Mouse (Mus musculus) fibroblast of lung, adult 2 months (primary cell): ENCODE measurements around the gene Mgat3.

Source experiments
- DNase-seq: peaks from one replicate; pipeline ENCODE4 v3.0.0-alpha.2; 2011; ENCODE audit warnings: low read depth

Mgat3 gene

DNA sequence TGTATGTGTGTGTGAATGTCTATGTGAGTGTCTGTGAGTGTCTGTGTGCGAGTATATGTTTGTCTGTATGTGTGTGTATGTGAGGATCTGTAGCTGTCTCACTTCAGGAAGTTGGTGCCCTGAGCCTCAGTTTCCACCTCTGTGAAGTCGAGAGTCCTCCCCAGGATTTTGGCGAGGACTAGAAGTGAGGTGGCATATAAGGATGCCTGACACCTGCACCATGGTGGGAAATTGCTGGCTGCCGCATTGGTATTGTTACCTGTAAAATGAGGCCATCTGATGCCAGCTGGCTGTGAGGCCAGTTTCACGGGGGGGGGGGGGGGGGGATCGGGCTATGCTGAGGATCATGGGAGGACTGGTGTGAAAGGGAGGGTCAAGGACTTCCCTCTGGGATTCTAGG lies 2.2 kb downstream of the Mgat3 start:
- DNase-seq, result no peak

DNA sequence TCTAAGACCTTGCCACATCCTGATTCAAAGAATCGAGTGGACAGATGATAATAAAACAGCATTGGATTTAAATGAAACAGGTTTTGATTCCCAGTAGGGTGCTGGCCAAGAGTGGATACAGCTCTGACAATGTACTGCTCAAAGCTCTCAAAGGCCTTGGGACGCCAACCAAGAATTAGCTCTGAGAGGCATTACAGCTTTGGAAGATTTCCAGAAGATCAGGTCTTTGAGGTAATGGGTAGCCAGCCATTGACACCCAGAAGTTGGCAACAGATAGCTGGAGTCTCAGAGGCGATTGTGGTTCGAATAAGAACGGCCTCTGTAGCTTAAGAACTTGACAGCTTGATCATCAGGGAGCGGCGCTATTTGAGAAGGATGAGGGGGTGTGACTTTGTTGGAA lies 8.0 kb downstream of the Mgat3 start:
- DNase-seq, result no peak

DNA sequence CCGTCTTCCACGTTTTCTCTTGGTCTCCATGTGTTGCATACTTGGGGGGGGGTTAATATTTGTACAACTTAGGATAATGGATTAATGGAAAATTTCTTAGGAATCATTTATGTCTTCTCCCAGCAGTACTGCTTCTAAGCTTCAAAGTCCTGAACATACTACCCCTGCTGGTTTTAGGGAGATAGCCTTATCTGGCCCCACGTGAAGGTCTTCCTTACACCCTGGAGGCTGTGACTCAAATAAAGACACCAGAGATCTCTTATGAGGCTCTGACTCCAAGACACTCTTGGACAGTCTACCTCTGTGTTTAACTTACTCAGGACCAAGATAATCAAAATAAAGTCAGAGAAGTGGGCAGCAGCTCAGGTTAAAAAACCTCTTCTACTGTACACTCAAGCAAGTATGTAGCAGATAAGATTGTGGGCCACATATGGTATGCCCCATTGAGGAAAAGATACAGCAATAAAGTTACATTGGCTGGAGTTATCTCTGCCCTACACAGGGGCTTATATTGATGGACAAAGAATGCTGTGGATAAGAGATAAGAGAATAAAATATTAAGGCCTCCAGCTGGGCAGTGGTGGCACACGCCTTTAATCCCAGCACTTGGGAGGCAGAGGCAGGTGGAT lies 8.7 kb downstream of the Mgat3 start:
- DNase-seq, result no peak

DNA sequence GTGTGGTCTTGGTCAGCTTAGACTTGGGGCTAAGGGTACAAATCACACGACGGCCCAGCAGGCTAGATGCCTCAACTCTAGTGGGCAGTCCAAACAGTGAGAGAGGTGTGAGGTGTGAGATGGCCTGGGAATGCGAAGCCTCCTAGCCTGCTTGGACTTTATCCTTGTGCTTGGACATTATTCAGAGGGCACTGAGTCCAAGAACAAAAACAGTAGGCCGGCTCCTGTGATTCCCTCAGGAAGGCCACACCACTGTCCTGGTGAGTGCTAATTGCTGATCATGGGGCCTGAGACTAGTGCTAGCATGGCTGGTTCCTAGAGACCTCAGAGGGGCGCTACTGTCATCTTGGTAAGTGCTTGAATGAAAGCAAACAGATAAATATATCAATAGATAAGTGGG lies 15.4 kb downstream of the Mgat3 start:
- no peak for DNase-seq

DNA sequence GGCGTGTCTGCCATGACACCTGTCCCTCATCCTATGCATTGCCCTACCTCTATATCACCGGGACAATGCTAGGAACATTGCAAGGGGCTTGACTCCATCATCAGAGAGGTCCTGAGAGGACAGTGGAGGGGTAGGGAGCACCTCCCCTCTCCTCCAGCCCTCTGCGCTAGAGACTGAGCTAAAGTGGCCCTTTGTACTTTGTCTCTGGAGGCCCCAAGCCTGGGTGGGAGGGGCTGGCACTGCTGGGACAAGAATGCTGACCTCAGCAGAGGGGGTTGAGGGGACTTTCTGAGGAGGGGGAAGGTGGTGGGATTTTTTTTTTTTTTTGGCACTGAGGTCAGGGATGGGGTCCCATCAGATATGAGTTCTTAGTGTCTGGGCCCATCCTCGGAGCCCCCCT lies 16.6 kb downstream of the Mgat3 start:
- DNase-seq, result no peak

DNA sequence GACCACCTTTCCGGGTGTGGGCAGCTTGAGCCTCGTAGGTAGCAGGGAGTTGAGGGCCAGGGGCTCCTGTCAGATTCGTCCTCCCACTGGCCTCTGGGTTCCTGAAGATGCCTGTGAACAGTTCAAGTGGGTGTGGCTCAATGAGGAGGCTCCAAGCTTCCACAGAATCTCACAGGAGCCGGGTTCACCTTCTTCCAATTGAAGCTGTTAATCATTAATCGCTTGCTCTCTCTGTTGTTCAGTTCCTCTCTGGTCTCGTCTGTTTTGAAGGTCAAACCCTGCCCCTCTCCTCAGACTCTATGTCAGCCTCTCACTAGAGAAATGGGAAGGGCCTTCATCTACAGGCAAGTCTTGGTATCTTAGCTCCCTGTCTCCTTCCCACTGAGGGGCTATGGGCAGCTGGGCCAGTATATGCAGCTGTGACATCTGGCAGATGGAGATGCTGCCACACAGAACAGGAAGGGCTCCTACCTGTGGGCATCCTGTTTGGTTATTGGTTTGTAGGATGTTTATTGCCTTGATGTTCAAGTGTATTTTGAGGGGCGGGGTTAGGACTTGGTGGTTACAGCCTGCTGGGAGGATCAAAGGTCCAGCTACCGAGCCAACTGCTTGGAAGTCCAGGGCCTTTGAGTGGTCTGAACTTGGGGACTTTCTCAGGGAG lies 18.2 kb downstream of the Mgat3 start:
- no peak for DNase-seq

DNA sequence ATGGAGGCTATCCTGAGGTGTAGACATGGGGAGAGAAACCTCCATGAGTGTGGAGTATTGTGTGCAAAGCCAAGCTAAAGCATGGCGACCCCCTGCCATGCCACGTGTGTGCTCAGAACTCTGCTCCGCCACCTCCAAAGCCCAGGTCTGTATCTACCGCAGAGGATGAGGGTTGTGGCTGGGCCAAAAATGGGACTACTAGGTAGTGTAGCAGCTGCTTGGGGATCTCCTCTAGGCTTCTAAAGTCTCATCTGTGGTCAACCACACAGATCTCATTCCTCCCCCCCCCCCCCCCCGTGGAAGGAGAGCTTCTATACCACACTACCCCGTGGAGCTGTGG lies 18.7 kb downstream of the Mgat3 start:
- DNase-seq, result no peak

DNA sequence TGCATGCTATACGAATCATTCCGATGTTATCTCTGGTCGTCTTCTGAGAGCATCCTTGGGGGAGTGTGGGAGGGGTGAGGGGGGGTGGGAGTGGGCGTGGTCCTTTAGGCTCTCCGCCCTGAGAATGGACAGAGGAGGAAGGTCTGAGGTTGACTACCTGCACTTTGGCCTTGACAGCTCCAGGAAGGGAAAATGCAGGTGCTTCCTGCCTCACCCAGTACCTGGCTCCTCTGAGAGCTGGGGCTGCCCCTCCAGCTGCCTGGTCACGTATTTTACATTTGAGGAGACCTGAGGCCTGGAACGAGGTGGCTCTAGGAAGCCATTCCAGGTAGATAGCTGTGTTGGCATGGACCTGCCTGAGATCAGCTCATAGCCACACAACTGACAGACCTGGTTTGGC lies 19.3 kb downstream of the Mgat3 start:
- no peak for DNase-seq

DNA sequence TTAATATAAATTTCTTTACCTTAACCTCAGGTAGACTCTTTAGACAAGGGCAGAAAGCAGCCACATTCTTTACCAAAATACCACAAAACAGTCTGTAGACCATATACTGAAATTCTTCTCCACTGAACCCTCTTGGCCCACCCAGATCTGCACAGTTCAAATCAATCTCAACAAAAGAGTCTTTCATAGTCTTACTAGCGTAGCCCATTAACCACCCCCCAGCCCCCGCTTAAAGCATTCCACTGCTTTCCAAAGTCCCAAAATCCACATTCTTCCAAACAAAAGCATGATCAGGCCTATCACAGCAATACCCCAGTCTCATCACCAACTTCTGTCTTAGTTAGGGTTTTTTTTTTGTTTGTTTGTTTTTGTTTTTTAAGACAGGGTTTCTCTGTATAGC lies 26.0 kb downstream of the Mgat3 start:
- no peak for DNase-seq

DNA sequence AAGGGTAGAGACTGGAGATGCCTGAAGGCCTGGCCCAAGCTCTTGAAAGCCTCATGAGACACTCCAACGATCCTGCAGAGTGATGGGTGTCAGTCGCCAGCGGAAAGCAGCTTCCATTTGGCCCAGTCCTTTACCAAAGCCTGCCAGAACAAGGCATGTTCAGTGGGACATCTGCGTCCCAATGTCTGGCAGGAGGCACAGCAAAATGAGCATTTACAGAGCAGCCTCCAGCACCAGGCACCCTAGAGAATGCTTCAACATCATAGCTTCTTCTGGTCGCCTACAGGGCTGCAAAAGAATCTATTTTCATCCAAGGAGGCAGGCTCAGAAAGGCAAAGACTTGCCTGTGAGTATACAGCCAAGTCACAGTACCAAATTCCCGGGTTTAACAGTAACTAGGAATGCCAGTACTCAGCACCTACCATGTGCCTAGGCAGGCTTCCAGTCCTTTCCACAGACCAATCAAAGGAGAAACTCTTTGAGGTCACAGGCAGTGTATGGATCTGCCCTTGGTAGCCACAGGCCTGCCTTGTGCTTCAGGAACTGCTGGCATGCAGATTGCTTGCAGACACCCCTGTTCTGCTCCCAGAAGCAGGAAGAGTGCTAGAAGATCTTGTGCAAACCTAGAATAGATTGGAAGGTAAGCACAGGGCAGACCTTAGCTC lies 28.7 kb downstream of the Mgat3 start:
- peak; percentile 15 for DNase-seq

DNA sequence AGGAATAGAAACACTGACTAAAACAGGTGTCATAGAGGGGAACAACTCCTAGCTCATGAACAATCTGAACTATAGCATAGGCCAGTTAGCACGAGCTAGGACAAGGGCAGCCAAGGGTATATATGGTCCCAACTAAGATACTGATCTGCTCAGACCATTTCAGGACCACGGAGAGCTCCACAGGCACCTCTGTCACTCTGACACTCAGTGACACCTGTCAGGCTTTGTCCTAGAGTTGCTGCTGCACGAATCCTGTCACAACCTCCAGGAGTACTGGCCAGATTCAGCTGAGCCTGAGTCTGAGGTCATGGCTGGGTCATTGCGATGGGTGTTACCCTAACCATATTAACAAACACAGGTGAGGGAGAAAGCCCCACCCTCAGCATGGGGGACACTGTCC lies 29.9 kb downstream of the Mgat3 start:
- no peak for DNase-seq

DNA sequence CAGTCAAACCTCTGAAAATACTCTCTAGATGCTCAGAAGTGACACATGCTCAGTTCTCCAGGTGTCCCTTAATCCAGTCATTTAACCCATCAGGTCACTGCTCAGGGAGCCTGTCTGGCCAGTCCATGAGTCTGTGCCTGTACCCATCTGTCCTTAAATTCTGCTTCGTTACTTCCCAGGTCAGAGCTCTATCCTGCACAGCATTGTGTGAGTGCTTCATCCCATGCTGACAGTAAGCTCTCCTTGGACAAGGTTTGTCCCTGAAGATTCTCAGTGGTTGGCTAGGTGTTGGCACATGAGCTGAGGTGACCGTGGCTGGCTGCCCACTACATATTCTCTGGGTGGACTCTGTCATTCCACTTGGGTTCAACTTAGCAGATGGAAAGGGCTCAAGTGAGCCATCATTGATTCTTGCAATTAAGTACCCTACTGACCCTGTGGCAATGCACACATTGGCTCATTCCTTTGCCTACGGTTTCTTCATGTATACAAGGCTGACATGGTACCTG lies 32.6 kb downstream of the Mgat3 start:
- DNase-seq, result no peak

DNA sequence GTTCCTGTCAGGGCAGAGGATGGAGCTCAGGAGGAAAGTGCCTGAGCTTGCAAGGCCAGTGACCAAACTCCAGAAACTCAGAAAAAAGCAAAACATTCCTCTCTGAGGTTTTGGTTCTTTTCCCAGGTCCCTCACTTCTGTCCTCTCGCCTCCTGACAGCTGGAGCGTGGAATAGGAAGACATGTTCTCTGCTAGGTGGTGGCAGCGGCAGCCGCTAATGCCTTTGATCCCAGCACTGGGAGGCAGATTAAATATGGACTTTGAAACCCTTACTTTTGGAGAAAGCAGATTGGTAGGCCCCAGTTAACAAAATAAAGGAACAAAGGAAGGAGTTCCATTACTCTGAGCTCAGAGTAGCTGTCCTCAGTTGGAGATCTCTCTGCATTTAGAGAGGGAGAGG lies 34.9 kb downstream of the Mgat3 start:
- no peak for DNase-seq

DNA sequence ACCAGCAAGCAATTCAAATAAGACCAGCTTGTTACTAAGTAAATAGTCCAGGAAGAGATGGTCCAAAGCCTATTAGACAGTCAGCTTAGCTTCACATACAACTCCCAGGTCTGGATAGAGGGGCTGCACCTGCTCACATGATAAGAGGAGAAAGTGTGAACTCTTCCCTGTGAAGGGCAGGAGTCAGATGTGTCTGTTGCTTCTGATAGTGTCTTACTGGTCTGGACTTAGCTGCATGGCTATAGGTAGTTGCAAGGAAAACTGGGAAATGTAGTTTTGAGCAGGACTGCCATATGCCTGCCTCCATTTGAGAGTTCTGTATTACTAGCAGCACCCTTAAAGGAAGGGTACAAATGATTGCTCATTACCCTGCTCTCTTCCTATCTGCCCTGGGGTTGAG lies 40.2 kb downstream of the Mgat3 start:
- DNase-seq, result no peak

DNA sequence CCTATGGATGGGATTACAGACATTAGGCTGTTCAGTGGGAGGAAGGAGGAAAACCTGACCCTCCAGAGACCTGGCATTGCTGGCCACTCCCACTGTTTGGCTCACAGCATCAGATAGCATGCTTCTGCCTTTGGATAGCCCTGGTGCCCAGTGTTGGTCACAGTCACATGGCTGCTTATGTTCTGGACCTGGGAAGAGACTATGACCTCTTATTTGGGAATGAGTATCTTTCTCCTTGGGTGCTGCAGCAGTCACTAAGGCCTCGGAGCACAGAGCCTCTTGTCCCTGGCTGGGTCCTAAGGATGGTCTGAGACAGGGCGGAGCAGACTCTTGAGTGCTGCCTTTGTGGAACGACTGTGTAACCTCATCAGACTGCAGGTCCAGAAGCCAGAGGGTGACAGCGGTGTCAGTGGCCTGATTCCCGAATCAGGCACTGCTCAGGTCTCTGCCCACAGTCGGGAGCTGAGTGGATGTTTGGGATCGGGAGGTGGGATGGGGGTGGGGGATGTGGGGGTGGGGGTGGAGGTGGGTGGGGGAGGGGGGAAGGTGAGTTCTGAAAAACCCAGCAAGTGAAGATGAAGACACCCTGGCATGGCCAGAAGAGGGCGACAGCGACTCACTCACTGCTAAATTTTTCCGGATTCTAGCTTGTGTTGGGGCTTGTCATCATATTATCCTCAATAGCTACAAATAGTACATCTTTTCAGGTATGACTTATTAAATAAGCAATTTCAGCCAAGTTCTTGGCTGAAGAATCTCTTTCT lies 42.4 kb downstream of the Mgat3 start:
- DNase-seq, result no peak

DNA sequence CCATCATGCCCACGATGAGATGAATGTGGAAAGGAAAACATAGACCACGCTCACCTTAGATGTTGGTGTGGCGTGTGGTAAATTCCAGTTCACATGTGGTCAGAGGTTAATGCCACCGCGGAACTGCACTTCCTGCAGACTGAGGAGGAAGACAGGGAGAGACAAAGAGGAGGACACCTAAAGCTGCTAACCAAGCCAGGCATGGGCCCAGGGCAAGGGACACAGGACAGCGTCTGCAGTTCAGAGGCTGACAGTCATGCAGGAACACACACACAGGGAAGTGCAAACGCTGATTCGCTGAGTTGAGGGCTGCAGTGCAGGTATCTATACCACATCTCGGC lies 42.9 kb downstream of the Mgat3 start:
- DNase-seq, result no peak

DNA sequence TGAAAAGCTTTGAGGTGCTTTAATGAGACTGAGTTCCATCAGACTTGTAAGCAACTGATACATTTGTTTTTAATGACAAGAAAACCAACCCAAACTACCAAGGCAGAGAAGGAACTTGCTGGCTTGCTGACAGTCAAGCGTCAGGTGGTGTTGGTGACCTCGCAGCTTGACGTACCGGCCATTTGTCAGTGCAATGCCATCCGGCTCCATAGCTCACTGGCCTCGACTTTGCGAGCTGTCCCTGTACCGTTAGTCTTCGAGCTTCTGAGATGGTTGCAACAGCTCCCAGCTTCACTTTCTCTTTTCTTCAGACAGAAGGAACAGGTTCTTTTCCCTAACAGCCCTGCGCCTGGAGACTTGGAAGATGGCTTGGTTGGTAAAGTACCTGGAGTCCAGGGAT lies 44.0 kb downstream of the Mgat3 start:
- no peak for DNase-seq

DNA sequence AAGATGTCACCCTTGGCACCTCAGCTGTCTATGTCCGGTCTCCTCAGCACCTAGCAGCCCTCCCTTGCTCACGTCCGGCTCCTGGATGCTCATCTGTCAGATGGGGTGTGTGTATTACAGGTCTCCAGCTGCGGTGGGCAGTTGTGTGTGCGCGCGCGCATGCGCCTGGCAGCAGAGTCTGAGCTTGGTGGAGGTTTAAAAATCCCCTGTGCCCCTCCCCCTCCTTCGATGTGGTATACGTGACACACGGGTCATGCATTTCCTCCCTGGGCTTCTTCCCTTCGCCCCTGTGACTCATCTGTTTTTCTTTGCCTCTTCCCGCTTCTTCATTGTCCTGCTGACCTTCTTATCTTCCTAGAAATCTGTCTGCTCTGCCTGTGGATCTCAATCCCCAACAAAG lies 45.7 kb downstream of the Mgat3 start:
- no peak for DNase-seq

DNA sequence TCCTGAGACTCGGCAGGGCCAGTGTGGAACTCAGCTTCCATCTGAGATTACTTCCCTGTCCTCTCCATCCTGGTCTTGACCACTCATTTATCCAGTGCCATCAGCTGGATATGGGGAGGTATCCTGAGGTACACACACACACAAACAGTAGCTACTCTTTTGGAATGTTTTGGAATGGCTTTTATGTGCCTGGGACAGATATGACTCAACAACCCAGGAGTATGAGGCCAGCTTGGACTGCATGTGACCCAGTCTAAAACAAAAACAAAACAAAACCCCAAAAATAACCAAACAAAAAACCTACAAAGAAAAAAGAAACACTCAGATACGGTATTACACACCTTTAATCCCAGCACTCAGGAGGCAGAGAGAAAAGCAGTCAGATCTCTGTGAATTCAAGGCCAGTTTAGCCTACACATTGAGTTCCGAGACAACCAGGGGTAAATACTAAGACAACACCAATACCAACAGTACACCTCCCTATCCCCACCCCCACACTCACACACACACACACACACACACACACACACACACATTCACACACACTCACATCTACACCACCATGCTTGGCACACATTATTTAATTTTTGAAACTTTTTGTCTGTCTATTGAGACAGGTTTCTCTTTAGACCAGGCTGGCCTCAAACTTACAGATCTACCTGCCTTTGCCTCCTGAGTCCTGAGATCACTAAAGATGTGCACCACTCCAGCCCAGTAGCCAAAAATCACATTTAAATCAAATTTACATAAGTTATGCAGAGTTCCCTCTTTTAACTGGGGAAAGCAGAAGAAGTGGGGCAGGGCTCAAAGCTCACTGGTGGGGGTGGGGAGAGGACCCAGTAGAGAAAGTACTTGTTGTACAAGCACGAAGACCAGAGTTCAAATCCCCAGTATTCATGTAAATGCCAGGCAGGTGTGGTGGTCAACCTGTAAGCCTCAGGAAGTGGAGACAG lies 46.5 kb downstream of the Mgat3 start:
- DNase-seq, result no peak

DNA sequence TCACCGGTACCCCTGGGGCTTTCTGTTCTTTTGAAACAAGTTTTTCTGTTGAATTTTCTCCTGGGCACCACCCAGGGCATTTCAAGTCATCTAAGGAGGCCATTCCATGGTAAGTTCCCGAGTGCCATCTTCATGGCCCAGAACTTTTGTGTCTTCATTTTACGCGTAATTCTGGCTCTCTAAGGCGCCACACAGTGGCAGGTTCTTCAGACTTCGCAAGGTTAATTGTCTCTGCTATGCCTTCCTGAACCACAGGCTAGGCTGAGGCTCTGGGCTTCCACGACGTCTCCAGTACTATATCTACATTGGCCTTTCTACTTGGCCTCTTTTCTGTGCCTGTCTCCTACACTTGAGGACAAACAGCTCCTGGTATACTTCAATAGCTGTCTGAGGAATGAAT lies 47.5 kb downstream of the Mgat3 start:
- DNase-seq, result no peak

DNA sequence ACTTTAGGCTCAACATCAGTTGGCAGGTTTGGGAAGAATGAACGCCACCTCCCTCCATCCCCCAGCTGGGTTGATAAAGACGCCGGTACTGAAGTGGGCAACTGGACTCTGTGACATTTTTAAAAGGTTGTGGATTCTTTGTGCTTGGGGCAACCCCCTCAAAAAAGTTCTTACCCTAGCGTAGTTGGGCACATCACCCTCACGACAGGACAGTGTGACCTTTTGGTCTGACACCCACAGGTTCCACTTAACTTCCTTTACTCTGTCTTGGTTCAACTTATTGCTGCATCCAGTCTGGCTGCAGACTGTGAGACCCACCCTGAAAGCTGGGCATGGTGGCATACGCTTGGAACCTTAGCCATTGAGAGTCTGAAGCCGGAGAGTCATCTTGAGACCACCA lies 50.2 kb downstream of the Mgat3 start:
- DNase-seq, result no peak

DNA sequence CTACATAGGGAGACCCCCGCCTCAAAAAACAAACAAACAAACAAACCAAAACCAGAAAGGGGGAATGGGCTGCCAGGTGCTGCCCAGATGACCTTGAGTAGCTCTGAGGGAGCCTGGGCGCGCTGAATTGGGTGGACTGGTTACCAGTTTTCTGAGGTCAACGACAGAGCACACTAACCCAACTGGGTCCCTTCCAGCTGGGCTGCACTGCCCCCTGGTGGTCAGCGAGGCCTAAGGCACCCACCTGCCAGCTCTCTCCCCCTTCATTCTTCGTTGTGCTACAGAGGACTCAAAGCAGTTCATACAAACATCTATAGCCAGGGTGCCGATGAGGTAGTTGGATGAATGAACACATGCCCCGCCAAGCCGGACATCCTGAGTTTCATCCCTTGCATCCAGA lies 51.7 kb downstream of the Mgat3 start:
- no peak for DNase-seq
